Mouse (Mus musculus): ENCODE data around the gene Gm21992. TPM values are rescaled to one million over a fixed set of nuclear protein-coding genes. Genes with fewer than 3 reads are reported as not detected.

Gene Gm21992
- polyA plus RNA-seq, 1 experiment from 2014 or later: 30.9 TPM

DNA sequence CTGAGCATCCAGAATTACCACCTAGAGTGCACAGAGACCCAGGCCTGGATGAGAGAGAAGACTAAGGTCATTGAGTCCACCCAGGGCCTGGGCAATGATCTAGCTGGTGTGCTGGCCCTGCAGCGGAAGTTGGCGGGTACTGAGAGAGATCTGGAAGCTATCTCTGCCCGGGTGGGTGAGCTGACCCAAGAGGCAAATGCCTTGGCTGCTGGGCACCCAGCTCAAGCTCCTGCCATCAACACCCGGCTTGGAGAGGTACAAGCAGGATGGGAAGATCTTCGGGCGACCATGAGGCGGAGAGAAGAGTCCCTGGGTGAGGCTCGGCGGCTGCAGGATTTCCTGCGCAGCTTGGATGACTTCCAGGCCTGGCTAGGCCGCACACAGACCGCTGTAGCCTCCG, 73.5 kb downstream of the Gm21992 start:
- Histone ChIP-seq H3K27ac (replicated peaks) (no peak overlapping the region), H3K27me3 (no peaks in the 10 kb centered on the region), H3K9ac (no peak overlapping the region), H3K4me1 (no peaks in the 10 kb centered on the region), H3K36me3 (no peaks in the 10 kb centered on the region), H3K4me2 (replicated peaks) (no peak overlapping the region), H3K4me3 (replicated peaks) (no peak overlapping the region), H3K9me3 (replicated peaks) (no peaks in the 10 kb centered on the region)
- ATAC-seq (ENCODE audit: insufficient number of reproducible peaks, low FRiP score, low TSS enrichment, low read depth): no peak
- WGBS: 86% methylated on average over 13 of the region's 13 CpGs

DNA sequence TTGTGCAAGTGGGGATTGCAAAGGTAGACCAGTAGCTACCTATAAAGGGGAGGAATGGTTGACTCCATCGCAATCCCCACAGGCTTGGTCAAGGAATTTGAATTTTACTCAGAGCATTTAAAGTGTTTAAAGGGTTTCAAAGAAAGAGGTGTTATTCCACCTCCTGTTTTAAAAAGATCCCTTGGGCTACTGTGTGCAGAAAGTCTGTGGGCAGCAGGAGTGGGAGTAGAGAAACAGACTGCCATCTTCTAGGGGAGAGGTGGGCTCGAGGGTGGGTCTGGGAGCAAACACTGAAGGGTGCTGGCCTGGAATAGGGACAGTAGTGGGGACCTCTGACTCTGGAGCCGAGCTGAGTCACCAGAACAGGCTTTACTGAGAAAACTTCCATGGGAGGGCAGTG, 78.4 kb downstream of the Gm21992 start:
- Histone ChIP-seq H3K4me2 (replicated peaks) (no peak overlapping the region), H3K9ac (no peak overlapping the region)

DNA sequence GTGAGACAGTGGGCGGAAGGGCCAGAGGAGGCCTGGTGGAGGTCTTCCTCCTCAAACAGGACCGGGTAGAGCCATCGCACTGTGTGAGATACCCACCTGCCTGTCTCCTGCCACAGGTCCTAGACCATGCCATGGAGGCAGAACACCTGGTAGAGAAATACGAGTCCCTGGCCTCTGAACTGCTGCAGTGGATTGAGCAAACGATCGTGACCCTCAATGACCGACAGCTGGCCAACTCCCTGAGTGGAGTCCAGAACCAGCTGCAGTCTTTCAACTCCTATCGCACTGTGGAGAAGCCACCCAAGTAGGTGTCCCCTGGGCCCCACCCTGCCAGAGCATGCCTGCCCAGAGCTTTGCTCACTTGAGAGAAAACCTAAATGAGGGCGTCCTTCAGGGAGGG, 82.2 kb downstream of the Gm21992 start:
- H3K36me3 ChIP-seq: no peaks in the 10 kb centered on the region
- no peak for ATAC-seq (ENCODE audit: insufficient number of reproducible peaks, low FRiP score, low TSS enrichment, low read depth)
- H3K4me2 ChIP-seq (replicated peaks): no peak overlapping the region
- H3K27me3 ChIP-seq: no peaks in the 10 kb centered on the region
- no peak overlapping the region for H3K9ac ChIP-seq
- no peak overlapping the region for H3K27ac ChIP-seq (replicated peaks)
- 85% methylated on average over 9 of the region's 9 CpGs for WGBS
- no peaks in the 10 kb centered on the region for H3K9me3 ChIP-seq (replicated peaks)
- H3K4me1 ChIP-seq: no peaks in the 10 kb centered on the region
- H3K4me3 ChIP-seq (replicated peaks): no peak overlapping the region

More for the DNA sequence above, 78.4 kb downstream of the Gm21992 start:
- 83% methylated on average over 3 of the region's 3 CpGs for WGBS
- Histone ChIP-seq H3K27me3 (no peaks in the 10 kb centered on the region), H3K9me3 (replicated peaks) (no peaks in the 10 kb centered on the region), H3K27ac (replicated peaks) (no peak overlapping the region), H3K36me3 (no peaks in the 10 kb centered on the region), H3K4me1 (no peaks in the 10 kb centered on the region), H3K4me3 (replicated peaks) (no peak overlapping the region)
- no peak for ATAC-seq (ENCODE audit: insufficient number of reproducible peaks, low FRiP score, low TSS enrichment, low read depth)

GRCm38 (mm10) chr19:4720671-4721244, 90.7 kb downstream of the Gm21992 start:
- WGBS: 16% methylated on average over 11 of the region's 11 CpGs
- ATAC-seq (ENCODE audit: insufficient number of reproducible peaks, low FRiP score, low TSS enrichment, low read depth): no peak
- Histone ChIP-seq H3K4me3 (replicated peaks) (peak overlapping the region; percentile 31), H3K9me3 (replicated peaks) (no peaks in the 10 kb centered on the region), H3K27ac (replicated peaks) (peak overlapping the region; percentile 77), H3K27me3 (no peaks in the 10 kb centered on the region), H3K36me3 (no peaks in the 10 kb centered on the region), H3K4me1 (peaks cover 13% of the 10 kb centered on the region; the same call in 1 of the 2 replicates), H3K9ac (no peak overlapping the region), H3K4me2 (replicated peaks) (peak overlapping the region; percentile 34)

- 68% methylated on average over 15 of the region's 15 CpGs for WGBS
- peak overlapping the region; percentile 66; the same call in 1 of the 2 replicates for H3K27ac ChIP-seq (replicated peaks)
- no peaks in the 10 kb centered on the region for H3K36me3 ChIP-seq
- H3K9me3 ChIP-seq (replicated peaks): no peaks in the 10 kb centered on the region
- peak overlapping the region; percentile 34; the same call in 1 of the 2 replicates for H3K4me2 ChIP-seq (replicated peaks)
- H3K9ac ChIP-seq: no peak overlapping the region
- peaks cover 13% of the 10 kb centered on the region; the same call in 1 of the 2 replicates for H3K4me1 ChIP-seq
- ATAC-seq (ENCODE audit: insufficient number of reproducible peaks, low FRiP score, low TSS enrichment, low read depth): no peak
- H3K27me3 ChIP-seq: peaks cover under 1% of the 10 kb centered on the region
- peak overlapping the region; percentile 31 for H3K4me3 ChIP-seq (replicated peaks)
Observed at GRCm38 (mm10) chr19:4720112-4720511, 91.3 kb downstream of the Gm21992 start.

- H3K9me3 ChIP-seq (replicated peaks): no peaks in the 10 kb centered on the region
- H3K9ac ChIP-seq: no peak overlapping the region
- no peak overlapping the region for H3K4me3 ChIP-seq (replicated peaks)
- no peak overlapping the region; the same call in 1 of the 2 replicates for H3K4me2 ChIP-seq (replicated peaks)
- peaks cover 13% of the 10 kb centered on the region; the same call in 1 of the 2 replicates for H3K4me1 ChIP-seq
- peaks cover 8% of the 10 kb centered on the region for H3K27me3 ChIP-seq
- ATAC-seq (ENCODE audit: insufficient number of reproducible peaks, low FRiP score, low TSS enrichment, low read depth): peak; percentile 64; the same call in 1 of the 2 replicates
- peak overlapping the region; percentile 53; the same call in 1 of the 2 replicates for H3K27ac ChIP-seq (replicated peaks)
- 14% methylated on average over 5 of the region's 5 CpGs for WGBS
- H3K36me3 ChIP-seq: no peaks in the 10 kb centered on the region
Observed at GRCm38 (mm10) chr19:4719351-4719764, 92.1 kb downstream of the Gm21992 start.

GRCm38 (mm10) chr19:4718716-4719115, 92.7 kb downstream of the Gm21992 start:
- H3K4me3 ChIP-seq (replicated peaks): no peak overlapping the region
- no peaks in the 10 kb centered on the region for H3K9me3 ChIP-seq (replicated peaks)
- 27% methylated on average over 10 of the region's 12 CpGs for whole genome bisulfite sequencing
- ATAC-seq (ENCODE audit: insufficient number of reproducible peaks, low FRiP score, low TSS enrichment, low read depth): no peak
- H3K27me3 ChIP-seq: peaks cover 15% of the 10 kb centered on the region
- no peak overlapping the region for H3K4me2 ChIP-seq (replicated peaks)
- H3K4me1 ChIP-seq: peaks cover 13% of the 10 kb centered on the region; the same call in 1 of the 2 replicates
- no peaks in the 10 kb centered on the region for H3K36me3 ChIP-seq
- H3K9ac ChIP-seq: no peak overlapping the region
- H3K27ac ChIP-seq (replicated peaks): peak overlapping the region; percentile 11; the same call in 1 of the 2 replicates

DNA sequence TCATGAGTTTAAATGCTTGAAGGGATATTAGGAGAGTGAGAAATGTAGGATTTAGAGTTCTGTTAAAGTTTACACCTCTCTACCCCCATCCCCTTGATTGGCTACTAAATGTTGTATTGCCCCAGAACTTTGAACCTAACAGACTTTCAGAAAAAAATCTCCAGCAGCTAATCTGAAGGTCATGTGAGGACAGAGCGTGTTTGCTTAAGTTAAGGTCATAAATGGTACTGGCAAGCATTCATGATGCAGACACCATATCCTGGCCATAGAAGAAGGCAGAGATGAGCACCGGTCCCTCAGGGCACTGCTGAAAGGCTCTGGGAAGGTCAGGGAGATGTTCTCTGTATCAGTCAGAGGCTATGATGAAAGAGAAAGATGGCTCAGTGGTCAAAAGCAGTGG, 94.1 kb downstream of the Gm21992 start:
- Histone ChIP-seq H3K36me3 (no peaks in the 10 kb centered on the region), H3K27me3 (peaks cover 29% of the 10 kb centered on the region), H3K4me2 (replicated peaks) (no peak overlapping the region), H3K4me3 (replicated peaks) (no peak overlapping the region), H3K4me1 (peaks cover 21% of the 10 kb centered on the region), H3K9me3 (replicated peaks) (no peaks in the 10 kb centered on the region), H3K9ac (no peak overlapping the region), H3K27ac (replicated peaks) (no peak overlapping the region)
- ATAC-seq (ENCODE audit: insufficient number of reproducible peaks, low FRiP score, low TSS enrichment, low read depth): no peak
- 93% methylated on average over 2 of the region's 2 CpGs for WGBS

DNA sequence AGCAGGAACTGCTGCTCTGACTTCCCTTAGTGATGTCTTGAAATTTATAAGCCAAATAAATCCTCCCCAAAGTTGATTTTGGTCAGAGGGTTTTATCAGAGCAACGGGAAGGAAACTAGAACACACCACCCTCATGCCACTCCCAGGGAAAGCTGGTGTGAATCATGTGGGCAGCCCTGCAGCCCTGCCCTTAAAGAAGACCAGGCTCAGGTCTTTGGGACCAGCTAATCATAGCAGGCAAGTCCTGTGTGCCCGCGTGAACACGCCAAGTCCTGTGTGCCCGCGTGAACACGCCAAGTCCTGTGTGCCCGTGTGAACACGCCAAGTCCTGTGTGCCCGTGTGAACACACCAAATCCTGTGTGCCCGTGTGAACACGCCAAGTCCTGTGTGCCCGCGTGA, 94.7 kb downstream of the Gm21992 start:
- ATAC-seq (ENCODE audit: insufficient number of reproducible peaks, low FRiP score, low TSS enrichment, low read depth): no peak
- Histone ChIP-seq H3K4me1 (peaks cover 27% of the 10 kb centered on the region), H3K36me3 (no peaks in the 10 kb centered on the region), H3K9ac (no peak overlapping the region), H3K27ac (replicated peaks) (no peak overlapping the region), H3K4me2 (replicated peaks) (no peak overlapping the region), H3K27me3 (peaks cover 34% of the 10 kb centered on the region), H3K9me3 (replicated peaks) (no peaks in the 10 kb centered on the region), H3K4me3 (replicated peaks) (no peak overlapping the region)
- 96% methylated on average over 14 of the region's 14 CpGs for WGBS

DNA sequence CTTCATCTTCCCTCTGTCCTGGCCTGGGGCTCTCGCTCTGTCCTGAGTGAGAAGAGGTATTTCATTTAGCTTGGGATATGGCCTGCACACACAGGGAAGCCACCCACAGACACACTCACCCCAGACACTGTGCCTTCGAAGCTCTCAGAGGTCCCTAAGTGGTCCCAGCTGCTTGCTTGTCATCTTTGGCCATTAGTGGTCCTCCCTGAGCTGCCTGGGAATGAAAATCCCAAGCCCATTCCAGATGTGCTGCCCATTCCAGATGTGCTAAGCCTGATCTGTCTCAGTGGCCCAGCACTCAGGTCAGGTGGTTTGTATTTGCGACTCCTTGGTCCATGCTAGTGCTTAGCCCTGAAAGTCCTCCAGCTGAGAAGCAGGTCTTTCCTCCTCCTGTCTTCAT, 97.5 kb downstream of the Gm21992 start:
- H3K4me2 ChIP-seq (replicated peaks): no peak overlapping the region
- no peak overlapping the region for H3K4me3 ChIP-seq (replicated peaks)
- peaks cover 50% of the 10 kb centered on the region for H3K27me3 ChIP-seq
- no peak overlapping the region for H3K27ac ChIP-seq (replicated peaks)
- WGBS: 41% methylated on average over 3 of the region's 3 CpGs
- no peaks in the 10 kb centered on the region for H3K9me3 ChIP-seq (replicated peaks)
- peaks cover 27% of the 10 kb centered on the region for H3K4me1 ChIP-seq
- H3K36me3 ChIP-seq: no peaks in the 10 kb centered on the region
- no peak overlapping the region for H3K9ac ChIP-seq
- no peak for ATAC-seq (ENCODE audit: insufficient number of reproducible peaks, low FRiP score, low TSS enrichment, low read depth)

DNA sequence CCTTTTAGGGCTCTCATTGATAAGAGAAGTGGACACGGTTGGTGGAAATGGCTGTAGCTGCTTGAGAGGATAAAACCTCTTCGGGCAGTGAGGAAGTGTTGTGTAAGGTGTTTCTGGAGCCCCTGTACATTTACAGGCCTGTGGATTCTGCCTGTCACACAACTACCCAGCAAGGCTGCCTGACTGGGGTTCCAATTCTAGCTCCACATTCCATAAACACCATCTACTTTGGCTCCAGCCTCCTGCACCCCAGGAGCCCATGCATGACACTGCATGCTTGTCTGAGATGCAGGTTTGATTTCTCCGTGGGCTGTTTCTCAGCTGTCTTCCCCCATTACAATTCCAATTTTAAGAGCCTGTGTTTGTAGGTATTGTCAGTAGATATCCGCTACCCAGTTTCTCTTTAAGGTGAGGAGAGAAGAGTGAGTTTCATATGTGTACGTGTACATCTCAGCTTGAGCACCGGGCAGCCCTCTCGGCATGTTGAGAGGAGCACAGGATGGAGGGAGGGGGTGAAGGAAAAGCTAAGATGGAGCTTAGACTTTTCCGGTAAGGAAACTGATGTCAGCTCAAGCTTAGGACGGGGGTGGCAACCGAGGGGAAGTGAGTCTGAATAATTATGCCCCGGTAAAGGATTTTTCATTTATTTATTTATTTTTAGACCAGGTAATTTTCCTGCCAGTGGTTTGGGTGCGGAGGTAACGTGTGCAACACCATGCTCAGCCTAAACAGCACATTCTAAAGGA, 98.5 kb downstream of the Gm21992 start:
- Histone ChIP-seq H3K27me3 (peaks cover 50% of the 10 kb centered on the region), H3K9ac (no peak overlapping the region), H3K4me1 (peaks cover 20% of the 10 kb centered on the region), H3K4me3 (replicated peaks) (peak overlapping the region; percentile 53), H3K36me3 (no peaks in the 10 kb centered on the region), H3K9me3 (replicated peaks) (no peaks in the 10 kb centered on the region), H3K4me2 (replicated peaks) (peak overlapping the region; percentile 97), H3K27ac (replicated peaks) (no peak overlapping the region)
- 30% methylated on average over 13 of the region's 13 CpGs for WGBS
- no peak for ATAC-seq (ENCODE audit: insufficient number of reproducible peaks, low FRiP score, low TSS enrichment, low read depth)
